Mouse (Mus musculus): ENCODE measurements around the gene Fign. TPM values are rescaled to one million over a fixed set of nuclear protein-coding genes. Genes with fewer than 3 reads are reported as not detected.

Gene Fign
- total and polyA plus RNA-seq, 3 experiments = not detected

DNA sequence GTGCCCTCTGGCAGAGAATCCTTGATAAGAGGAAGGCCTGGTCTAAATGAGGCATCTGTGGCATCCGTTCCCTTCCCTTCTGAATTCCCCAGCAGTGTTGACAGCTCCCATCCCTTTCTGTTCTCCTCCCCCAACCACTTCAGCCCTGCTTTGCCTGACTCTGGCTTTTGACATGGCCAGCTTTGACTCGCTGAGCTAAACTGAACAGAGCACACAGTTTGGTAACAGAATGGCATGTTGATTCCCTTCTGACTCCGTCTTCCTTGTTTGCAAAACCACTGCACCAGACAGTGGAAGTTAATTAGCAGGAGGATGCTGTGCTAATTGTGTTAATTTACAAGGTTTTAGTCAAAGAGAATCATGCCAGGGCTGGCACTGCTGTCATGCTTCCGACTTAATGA, 115.5 kb downstream of the Fign start:
- TF ChIP-seq MAX (IDR thresholded peaks at IDR 0.05; ENCODE audit: low read length) = no peak
- no peak for TF ChIP-seq PAX5 (IDR thresholded peaks at IDR 0.05; ENCODE audit: low read length)
- no peak for TF ChIP-seq E2F4 (IDR thresholded peaks at IDR 0.05; ENCODE audit: insufficient replicate concordance, low read depth, low read length)
- H3K4me1 ChIP-seq (ENCODE audit: control insufficient read depth in 1 of 2, insufficient read depth in 2 of 2) = no peaks in the 10 kb centered on the region
- peaks cover 52% of the 10 kb centered on the region for H3K9me3 ChIP-seq (replicated peaks; ENCODE audit: low read length)
- no peaks in the 10 kb centered on the region for H3K27me3 ChIP-seq (replicated peaks)
- H3K79me2 ChIP-seq (replicated peaks; ENCODE audit: control insufficient read depth, extremely low read depth, insufficient read depth, poor library complexity, severe bottlenecking) = no peaks in the 10 kb centered on the region
- dilution Hi-C loops (cut with MboI; ENCODE audit: extremely low pct_ligation_motif_present, extremely low pct_unique_long_range_greater_than_20kb, low sequenced_read_pairs) (no loop called here), in situ Hi-C loops (cut with MboI; ENCODE audit: low pct_ligation_motif_present, low pct_unique_long_range_greater_than_20kb, low sequenced_read_pairs) (no loop called here)
- no peak overlapping the region for H3K9ac ChIP-seq (ENCODE audit: insufficient read depth, low read depth)
- no peak overlapping the region for H3K27ac ChIP-seq (ENCODE audit: insufficient read depth, low read depth)
- no peak overlapping the region for H3K4me2 ChIP-seq (ENCODE audit: insufficient read depth, low read depth, poor library complexity, severe bottlenecking)
- no peak overlapping the region for H3K4me3 ChIP-seq (replicated peaks in 1 of 3; ENCODE audit: low read depth in 2 of 3, low read length in 2 of 3, poor library complexity in 1 of 3)
- H3K36me3 ChIP-seq (replicated peaks in 1 of 2; ENCODE audit: control insufficient read depth in 1 of 2, insufficient read depth in 1 of 2, low read length in 1 of 2) = no peaks in the 10 kb centered on the region
- DNase-seq (ENCODE audit: extremely low read depth) = no peak

GRCm38 (mm10) chr2:63981449-63981848, 116.4 kb downstream of the Fign start:
- Histone ChIP-seq H3K79me2 (replicated peaks; ENCODE audit: control insufficient read depth, extremely low read depth, insufficient read depth, poor library complexity, severe bottlenecking) (no peaks in the 10 kb centered on the region), H3K4me1 (ENCODE audit: control insufficient read depth in 1 of 2, insufficient read depth in 2 of 2) (no peaks in the 10 kb centered on the region), H3K36me3 (replicated peaks in 1 of 2; ENCODE audit: control insufficient read depth in 1 of 2, insufficient read depth in 1 of 2, low read length in 1 of 2) (no peaks in the 10 kb centered on the region), H3K9ac (ENCODE audit: insufficient read depth, low read depth) (no peak overlapping the region), H3K9me3 (replicated peaks; ENCODE audit: low read length) (peaks cover 54% of the 10 kb centered on the region), H3K27me3 (replicated peaks) (no peaks in the 10 kb centered on the region), H3K27ac (ENCODE audit: insufficient read depth, low read depth) (no peak overlapping the region), H3K4me3 (replicated peaks in 1 of 3; ENCODE audit: low read depth in 2 of 3, low read length in 2 of 3, poor library complexity in 1 of 3) (no peak overlapping the region), H3K4me2 (ENCODE audit: insufficient read depth, low read depth, poor library complexity, severe bottlenecking) (no peak overlapping the region)
- no peak for TF ChIP-seq SMC3 (IDR thresholded peaks at IDR 0.05; ENCODE audit: low read depth, low read length)
- TF ChIP-seq POLR2A (IDR thresholded peaks at IDR 0.05; ENCODE audit: low read depth, low read length) = no peak
- no peak for TF ChIP-seq CHD1 (IDR thresholded peaks at IDR 0.05; ENCODE audit: low read depth, low read length)
- TF ChIP-seq NELFE (IDR thresholded peaks at IDR 0.05; ENCODE audit: low read depth, low read length) = no peak
- no peak for TF ChIP-seq ZKSCAN1 (IDR thresholded peaks at IDR 0.05; ENCODE audit: borderline replicate concordance, low read depth, low read length)
- no peak for TF ChIP-seq MAZ (IDR thresholded peaks at IDR 0.05; ENCODE audit: low read depth, low read length)
- no peak for TF ChIP-seq JUND (conservative IDR thresholded peaks at IDR 0.05; ENCODE audit: low read depth, low read length)
- no peak for TF ChIP-seq NRF1 (IDR thresholded peaks at IDR 0.05; ENCODE audit: low read depth, low read length)
- TF ChIP-seq ELF1 (IDR thresholded peaks at IDR 0.05; ENCODE audit: low read depth, low read length) = no peak
- no peak for TF ChIP-seq IRF4 (IDR thresholded peaks at IDR 0.05; ENCODE audit: low read depth, low read length)
- no peak for TF ChIP-seq RAD21 (IDR thresholded peaks at IDR 0.05; ENCODE audit: low read depth, low read length)
- no peak for TF ChIP-seq USF1 (IDR thresholded peaks at IDR 0.05; ENCODE audit: low read depth, low read length)
- no peak for TF ChIP-seq CHD2 (IDR thresholded peaks at IDR 0.05; ENCODE audit: low read length)
- no peak for TF ChIP-seq GABPA (IDR thresholded peaks at IDR 0.05; ENCODE audit: insufficient replicate concordance, low read depth, low read length)
- no peak for TF ChIP-seq MYC (IDR thresholded peaks at IDR 0.05; ENCODE audit: low read depth, low read length)
- in situ Hi-C loops (cut with MboI; ENCODE audit: low pct_ligation_motif_present, low pct_unique_long_range_greater_than_20kb, low sequenced_read_pairs) (no loop called here), dilution Hi-C loops (cut with MboI; ENCODE audit: extremely low pct_ligation_motif_present, extremely low pct_unique_long_range_greater_than_20kb, low sequenced_read_pairs) (no loop called here)
- DNase-seq (ENCODE audit: extremely low read depth) = no peak

Data from CH12.LX (cell line).